Mouse (Mus musculus) embryo, embryonic 11.5 days (tissue): Measurements from ENCODE around the gene Foxc2.

ENCODE experiments used
- DNase-seq: peaks from one replicate; pipeline ENCODE4 v3.0.0-alpha.2; 2012; ENCODE audit warnings: low read depth, low spot score

Foxc2 gene

DNA sequence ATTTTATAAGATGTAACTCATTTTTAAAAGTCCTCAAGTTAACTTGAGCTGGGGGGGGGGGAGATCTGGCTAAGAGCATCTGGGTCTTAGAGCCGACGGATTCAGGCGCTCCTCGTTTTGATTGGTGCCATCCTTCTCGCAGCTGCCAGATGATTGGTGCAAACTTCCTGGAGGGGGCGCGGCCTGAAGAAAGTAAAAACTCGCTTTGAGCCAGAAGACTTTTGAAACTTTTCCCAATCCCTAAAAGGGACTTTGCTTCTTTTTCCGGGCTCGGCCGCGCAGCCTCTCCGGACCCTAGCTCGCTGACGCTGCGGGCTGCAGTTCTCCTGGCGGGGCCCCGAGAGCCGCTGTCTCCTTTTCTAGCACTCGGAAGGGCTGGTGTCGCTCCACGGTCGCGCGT is at the start of gene Foxc2:
Foxc2 (plus strand) TSS at position 224 of the 400 bp plus-strand sequence.
- peak; percentile 83 for DNase-seq

DNA sequence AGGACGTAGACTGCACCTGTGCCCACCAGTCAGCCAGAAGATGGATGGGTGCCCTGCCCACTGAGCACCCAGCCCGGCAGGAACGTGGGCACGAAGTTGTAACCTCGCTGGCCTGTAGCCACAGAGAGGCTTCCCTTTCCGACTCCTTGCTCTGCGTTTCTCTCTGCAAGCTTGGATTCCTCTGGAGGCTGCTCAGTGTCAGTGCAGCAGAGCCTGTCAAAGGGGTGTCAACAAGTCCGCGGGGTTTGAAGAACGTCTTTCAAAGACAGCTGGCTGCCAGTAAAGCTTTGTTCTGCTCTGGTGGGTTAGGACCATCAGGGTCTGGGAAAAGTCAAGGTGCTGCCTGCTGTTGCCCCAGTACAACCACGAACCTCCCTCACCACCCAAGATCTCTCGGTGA is 44.5 kb upstream of the Foxc2 start:
- DNase-seq, result no peak

DNA sequence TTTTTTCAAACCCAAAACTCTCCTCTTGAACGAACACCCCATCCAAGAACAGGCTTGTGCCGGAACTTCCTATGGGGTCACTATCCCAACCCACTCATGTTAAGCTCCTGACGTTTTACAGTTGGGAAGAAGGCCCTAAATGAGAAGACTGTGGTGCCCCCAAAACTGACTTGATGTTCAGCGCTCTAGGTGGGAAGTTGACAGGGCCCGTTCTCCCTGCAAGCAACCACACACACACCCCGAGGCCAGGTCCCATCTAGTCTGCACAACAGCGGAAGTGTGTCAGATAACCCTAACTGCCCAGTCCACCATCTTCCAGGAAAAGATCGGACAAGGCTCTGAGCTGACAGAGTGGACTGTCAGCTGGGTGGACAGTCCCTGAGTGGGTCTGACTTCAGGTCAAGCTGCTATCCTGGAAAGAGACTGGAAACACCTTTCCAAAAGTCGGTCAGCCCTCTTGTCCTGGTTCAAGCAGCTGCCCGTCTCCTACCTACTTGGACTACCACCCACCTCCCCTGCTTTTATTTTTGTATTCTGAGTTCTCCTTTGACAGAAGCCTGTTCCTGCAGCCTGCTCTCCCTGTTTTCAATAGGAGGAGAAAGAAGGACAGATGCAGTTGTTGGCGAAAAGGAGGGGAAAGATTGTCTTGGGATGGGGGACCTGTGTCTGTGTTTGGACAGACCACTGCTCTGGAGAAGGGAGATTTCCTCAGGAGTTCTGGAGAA is 43.4 kb upstream of the Foxc2 start:
- DNase-seq, result no peak

DNA sequence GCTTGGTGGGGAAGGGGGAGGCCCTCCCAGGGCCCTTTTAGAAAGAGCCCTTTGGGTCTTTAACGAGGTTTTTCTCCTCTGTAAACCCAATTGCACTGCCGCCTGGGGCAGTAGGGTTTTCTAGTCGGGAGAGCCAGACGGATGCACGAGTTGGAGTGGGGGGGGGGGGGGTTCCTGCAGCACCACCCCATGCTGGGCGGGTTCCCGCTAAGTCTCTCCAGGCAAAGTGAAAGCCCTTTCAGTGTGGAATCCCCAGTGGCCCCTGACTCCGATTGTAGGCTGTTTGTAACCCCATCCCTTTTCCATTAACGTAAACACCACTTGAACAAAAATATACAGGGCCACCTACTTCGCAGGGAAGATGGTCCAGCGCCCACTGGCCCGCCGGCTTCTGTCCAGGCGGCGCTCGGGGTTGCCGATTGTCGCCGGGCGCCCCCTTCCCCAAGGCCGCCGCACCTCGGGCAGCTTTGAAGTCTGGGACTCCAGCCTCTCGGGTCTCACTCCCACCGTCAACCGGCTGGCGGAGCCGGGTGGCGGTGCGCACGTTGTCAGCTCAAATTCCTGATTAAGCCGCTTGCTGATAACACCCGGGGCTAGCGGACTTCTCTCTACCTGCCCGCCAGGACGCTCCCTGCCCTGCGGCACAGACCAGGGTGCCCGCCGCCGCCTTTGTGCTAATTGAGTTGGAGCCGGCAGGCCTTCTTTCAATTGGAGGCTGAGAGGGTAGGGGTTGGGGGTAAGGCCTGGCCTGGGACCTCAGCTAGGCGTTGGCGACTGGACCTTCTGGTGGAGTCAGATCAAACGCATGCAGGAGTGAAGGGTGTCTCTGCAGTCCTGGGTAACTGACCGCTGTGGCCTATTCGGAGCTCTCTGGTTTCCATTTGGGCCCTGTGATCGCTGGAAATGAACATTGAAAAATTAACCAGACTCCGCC is 42.5 kb upstream of the Foxc2 start:
- no peak for DNase-seq

DNA sequence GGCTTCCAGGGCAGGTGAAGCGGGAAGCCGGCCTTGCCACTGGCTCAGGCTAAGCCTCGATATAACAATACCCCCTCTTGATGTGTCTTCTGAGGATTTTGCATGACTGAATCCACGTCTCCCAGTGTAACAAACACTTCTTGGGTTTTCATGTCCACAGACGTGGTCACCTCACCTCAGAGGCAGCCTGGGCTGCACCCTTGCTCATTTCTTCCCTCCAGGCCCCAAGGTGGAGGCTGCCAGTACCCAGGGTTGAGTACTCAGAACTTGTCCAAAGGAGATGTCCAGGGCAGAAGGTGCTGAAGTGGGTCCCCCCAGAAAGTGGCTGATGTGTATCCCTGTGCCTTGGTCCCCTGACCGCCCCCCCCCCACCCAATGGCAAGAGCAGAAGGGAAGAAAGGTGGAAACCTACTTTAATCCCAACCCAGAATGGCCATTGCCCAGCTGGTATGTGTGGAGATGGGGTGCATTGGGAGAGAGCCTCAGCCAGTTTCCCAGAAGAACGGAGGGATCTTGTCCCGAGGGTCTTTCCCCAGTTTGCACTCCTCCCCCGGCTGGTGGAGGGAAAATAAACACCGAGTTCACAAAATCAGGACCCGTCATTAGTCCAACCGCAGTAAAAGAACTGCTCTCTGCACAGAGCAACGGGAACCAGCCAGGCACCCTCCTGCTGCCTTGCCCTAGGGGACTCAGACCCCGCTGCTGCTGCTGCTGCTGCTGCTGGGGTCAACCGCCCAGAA is 41.7 kb upstream of the Foxc2 start:
- DNase-seq, result no peak

DNA sequence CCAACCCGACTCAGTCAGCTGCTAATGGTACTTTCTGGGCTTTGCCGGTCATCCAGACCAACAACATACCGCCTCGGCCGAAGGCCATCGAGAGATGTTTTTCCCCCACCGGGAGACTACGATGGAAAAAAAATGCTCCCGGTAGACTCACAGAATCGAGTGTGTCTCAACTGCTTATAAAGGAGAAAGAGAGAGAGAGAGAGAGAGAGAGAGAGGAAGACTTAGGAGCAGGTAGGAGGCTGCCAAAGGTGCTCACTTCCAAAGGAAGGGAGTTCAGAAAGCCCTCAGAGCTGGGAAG is 41.2 kb upstream of the Foxc2 start:
- DNase-seq, result no peak

DNA sequence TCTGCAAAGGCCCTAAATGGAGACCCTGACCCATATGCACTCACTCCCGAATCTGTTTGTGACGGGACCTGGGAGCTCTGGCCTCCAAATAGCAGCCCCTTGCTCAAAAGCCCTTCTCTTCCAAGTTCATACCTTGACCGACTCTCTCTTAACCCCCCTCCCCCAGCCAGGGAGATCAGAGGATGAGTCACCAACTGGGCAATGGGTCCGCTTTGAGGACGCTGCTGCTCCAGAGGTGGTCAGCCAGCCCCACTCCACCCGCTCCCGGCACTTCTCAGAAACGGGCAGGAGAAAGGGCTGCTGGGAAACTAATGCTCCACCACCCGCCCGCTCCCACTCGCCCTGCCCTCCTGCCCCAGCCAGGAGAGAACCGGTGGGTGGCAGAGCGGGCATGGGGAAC is 40.0 kb upstream of the Foxc2 start:
- no peak for DNase-seq

DNA sequence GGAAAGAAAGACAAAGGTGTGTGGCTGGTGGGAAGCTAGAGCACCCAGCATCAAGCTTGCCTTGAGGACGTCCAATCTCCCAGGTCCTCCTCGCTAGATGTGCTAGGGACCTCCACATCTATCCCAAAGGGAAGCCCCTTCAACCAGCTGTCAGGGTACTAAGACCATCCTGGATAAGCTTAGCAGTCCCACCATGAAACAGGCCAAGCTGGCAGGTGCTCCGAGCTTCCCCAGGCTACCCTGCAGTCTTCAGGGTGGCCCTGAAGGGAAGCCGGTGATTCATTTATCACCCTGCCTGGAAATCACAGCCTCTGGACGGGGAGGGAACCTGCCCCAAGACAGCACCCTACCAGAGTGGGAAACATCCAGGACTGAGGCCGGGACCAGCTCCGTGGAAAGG is 39.4 kb upstream of the Foxc2 start:
- no peak for DNase-seq

DNA sequence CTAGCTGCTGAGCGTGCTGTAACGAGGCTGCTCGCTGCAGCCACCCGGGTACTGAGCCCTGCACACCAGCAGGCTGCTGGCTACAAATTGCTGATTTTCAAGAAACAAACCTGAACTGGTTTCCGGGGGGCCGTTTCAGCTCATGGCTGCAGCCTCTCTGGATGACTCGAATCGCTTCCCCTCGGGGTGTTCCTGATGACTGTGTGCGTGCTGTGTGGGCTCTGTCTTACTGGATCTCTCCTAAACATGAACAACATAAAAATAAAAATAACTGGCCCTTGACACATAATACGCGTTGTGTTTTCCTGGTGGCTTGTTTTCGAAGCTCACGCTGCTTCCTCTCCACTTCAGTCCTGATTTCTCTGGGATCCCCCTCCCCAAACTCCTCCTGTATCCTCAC is 37.2 kb upstream of the Foxc2 start:
- DNase-seq, result no peak

DNA sequence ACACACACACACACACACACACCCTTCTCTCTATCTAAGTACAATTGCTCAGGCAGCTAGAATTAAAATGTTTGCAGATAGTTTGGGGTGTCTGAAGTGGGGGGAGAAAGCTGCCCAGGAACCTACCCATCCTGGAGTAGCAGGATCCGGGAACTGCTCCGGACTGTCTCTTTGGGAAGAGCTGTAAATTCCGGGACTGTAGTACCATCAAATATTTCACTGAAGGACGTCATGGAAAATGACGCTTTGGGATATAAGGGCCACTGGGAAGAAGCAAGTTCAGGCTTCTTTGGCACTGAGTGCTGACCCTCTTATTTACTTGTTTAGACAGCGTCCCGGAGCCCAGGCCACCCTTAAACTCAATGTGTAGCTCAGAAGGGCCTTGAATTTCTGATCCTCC is 36.8 kb upstream of the Foxc2 start:
- no peak for DNase-seq

DNA sequence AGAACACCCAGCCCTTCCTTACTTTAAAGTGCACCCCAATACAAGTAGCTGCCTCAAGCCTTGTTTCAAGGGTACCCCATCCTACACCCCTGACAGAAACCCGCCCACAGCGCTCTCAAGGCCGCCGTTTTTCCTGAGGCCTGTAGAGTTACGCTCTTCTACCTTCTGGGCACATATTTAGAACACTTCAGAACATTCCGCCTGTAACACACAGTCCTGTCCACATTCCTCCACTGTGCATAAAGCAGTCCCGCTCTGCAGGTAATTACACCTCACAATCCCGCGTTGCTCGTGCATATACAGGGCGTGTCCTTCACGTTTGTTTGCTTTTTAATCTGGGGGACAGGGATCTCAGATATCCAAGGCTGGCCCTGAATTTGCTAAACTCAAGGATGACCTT is 36.0 kb upstream of the Foxc2 start:
- DNase-seq, result no peak

DNA sequence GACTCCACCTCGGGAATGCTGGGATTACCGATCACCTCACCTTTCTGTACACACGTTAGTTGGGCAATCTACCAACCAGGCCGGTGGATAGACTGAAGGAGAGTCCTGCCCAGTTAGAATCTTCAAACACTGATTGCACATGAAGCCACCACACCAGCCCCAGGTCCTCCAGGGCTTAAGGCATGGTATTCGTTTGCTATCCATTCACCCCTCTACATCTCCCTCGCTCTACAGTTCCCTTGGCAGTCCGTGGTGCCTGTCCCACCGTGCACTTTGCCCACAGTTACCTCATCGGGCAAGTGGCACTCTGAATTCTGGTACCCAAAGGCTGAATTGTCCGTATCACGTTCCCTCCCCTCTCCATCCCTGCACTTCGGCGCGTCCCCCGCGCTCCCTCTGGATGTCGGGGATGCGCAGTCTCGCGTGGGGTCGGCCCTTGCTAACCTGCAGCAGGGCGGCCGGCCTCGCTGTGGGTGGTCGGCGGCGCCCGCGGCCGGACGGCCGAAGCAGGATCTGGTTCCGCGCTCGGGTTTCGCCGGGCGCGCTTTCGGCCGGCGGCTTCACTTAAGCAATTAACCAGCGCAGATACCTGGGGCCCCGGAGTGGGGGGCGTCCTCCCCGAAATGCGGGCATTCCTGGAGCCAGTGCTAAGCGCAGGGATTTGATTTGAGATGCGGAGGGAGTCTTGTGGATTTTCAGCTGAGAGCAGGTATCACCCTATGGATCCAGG is 35.4 kb upstream of the Foxc2 start:
- DNase-seq, result no peak

DNA sequence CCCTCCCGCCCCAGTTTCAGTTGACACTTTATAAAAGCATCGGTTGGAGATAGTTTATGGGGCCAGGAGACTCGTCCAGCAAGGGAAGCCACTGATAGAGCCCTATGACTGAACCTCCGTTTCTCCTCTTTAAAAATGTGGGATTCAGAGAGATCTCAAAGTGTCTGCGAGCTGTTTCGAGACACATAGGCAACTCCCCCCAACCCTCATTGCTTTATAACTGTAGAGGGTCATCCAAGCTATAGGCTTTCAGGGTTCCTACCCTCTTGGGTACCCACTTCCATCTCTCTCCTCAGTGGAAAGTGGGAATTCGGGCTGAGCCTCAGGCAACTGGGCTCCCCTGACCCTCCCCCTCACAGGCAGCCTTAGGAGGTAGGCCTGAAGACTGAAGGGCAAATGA is 34.6 kb upstream of the Foxc2 start:
- no peak for DNase-seq

DNA sequence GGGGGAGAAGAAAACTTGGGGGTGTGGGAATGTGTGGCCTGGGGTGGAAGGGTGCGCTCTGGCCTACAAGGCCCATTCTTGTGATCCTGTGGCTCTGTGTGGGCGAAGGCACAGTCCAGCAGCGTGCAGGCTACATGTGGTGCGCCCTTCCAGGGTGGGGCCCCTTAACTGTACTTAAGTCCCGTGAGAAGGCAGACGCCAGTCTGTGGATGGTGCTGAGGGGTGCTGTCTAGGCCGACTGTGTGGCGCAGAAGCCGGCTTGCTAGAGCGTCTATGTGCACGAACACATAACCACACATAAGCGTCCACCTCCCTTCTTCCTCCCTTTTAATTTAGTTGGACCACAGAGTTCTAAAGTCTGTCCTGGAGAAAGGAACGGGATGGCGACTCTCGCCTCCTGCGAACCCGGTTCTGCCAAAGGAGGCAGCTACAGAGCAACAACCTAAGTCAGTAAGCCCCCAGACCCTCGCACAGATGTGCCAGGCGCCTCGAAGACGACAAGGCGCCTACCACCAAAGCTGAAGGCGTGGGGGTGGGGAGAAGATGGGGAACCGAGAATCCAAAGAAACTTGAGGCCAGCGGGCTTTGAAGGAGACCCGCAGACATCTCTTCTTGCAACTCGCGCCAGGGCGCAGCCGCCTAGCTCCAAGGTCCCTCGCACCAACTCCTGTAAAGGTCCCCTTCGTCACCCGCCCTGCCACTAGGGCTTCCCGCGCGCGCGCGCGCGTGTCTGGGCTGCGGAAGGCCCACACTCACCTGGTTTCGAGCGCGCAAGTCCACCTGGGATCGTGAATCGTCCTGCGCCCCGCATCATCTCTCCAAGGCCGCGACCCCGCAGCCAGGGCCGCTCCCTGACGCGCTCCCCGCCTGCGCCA is 33.5 kb upstream of the Foxc2 start:
- no peak for DNase-seq

DNA sequence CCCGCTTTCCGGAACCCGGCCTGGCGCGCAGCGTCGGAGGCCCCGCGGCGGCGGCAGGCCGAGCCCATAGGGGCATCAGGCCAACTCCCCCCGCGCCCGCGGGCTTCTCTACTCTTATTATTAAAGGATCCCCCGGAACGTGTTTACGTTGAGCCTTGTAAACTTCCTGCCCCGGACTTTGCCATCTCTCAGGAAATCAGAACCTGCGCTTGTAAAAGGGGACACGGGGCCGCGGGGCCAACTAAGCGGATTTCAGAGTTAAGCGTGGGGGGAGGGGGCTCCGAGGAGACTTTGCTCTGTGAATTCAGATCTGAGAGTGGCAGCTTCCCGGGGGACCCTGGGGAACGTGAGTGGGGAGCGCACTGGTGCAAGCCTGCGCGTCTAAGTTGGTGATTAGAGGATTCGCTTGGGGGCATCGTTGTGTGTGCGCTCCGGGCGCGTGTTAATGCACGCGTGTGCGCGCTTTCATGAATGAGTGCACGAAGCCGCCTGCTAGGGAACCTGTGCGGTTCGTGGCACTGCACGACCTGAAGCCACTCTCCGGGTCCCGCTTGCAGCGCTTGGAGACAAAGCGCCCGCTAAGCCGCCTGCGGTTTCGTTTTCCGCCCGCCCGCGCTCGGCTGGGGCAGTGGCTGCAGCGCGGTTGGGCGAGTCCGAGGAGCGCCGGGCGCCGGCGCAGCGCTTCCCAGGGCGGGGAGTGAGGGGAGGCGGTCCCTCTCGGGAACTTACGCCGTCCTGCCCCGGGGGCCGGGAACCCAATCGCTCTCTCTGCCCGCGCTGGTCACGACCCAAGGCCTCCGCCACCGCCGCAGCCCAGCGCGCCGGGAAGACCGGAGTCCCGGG is 32.7 kb upstream of the Foxc2 start:
- no peak for DNase-seq

DNA sequence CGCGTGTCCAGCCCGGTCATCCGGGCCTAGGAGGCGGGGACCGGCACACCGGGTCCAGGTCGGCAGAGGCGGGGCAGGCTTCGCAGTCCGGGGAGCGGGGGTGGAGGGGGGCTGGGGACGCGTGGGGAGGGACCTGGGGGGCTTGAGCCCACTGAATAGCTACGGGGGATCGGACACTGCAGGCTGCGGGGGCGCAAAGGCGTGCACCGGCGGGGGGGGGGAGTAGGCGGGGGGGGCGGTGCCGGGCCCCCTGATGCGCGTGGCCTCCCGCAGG is 32.1 kb upstream of the Foxc2 start:
- no peak for DNase-seq

DNA sequence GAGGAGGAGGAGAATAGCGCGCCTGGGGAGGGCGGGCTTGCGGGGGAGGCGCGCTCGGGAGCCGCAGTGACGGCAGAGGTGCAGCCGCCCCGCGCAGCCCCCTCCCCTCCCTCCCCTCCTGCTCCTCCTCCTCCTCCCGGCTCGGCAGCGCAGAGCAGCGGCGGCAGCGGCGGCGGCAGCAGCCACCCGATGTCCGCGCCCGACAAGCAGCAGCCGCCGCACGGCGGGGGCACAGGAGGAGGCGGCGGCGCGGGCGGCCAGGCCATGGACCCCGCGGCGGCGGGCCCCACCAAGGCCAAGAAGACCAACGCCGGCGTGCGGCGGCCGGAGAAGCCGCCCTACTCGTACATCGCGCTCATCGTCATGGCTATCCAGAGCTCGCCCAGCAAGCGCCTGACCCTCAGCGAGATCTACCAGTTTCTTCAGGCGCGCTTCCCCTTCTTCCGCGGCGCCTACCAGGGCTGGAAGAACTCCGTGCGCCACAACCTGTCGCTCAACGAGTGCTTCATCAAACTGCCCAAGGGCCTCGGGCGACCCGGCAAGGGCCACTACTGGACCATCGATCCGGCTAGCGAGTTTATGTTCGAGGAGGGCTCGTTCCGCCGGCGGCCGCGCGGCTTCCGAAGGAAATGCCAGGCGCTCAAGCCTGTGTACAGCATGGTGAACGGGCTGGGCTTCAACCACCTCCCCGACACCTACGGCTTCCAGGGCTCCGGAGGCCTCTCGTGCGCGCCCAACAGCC is 31.6 kb upstream of the Foxc2 start, which contains the start of gene Foxf1:
Foxf1 (plus strand) TSS at position 177 of the 742 bp plus-strand sequence.
- DNase-seq, result no peak

DNA sequence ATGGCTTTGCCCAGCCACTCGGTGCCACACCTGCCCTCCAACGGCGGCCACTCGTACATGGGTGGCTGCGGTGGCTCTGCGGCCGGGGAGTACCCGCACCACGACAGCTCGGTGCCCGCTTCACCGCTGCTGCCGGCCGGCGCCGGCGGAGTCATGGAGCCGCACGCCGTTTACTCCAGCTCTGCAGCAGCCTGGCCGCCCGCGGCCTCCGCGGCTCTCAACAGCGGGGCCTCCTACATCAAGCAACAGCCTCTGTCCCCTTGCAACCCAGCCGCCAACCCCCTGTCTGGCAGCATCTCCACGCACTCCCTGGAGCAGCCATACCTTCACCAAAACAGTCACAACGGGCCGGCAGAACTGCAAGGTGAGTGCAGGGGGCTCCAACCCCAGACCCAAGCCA is 31.0 kb upstream of the Foxc2 start:
- no peak for DNase-seq

DNA sequence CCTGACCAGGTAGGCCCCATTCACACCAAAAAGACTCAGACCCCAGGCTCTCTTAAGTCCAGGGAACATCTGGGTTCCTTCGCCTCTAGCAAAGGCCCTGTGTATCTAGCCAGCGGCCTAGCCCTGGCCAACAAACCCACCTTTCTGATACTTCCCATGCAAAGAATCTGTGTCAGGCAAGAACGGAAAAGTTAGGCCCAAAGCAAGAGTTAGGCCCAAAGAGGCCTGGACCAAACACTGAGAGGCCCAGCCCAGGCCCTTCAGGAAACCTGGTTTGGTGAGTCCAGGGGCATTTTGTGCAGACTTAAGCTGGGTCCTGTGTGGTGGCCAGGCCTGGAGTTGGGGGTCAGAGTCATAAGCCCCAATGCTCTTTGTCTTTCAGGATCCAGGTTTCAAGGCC is 30.4 kb upstream of the Foxc2 start:
- DNase-seq, result no peak
